ENCODE assay signal across 8 mouse cellular contexts in genomic region chr5:148026401-148027349, GRCm38 (mm10).
A peak's percentile ranks its signal among the peaks of the same experiment; 100 is the strongest.
DNase-seq lines count a peak whose midpoint lies in the region.

No protein-coding gene starts in this region.

- DNase-seq in left cerebral cortex, adult 18-20 months (ENCODE audit: low spot score in 2 of 2), result peak; percentile 26 to 28
- DNase-seq in left cerebral cortex, adult 11 months (ENCODE audit: low spot score), result no peak
- peak; percentile 47 to 50 for DNase-seq in cerebellum, adult 18-20 months
- peak; percentile 31 to 40 for DNase-seq in heart, adult 18-20 months
- DNase-seq in left cerebral cortex, postnatal 36 days (ENCODE audit: low spot score in 2 of 2), result peak; percentile 16 to 32
- peak; percentile 34 for DNase-seq in right cerebral cortex, adult 18-20 months
- no peak for DNase-seq in gastrocnemius, postnatal 14 days
- DNase-seq in urinary bladder, postnatal 36 days (ENCODE audit: low spot score in 2 of 2), result no peak

- intact Hi-C loops in left cerebral cortex, postnatal 36 days (cut with DNase I), result no loop called here
- intact Hi-C loops in gastrocnemius, postnatal 14 days (cut with DNase I; ENCODE audit: low total_unique reads), result no loop called here

Comparison
In these comparisons a context has a peak if more than half of its experiments do, and no peak if none do; other contexts are left out.
1. DNase-seq: peak in left cerebral cortex, adult 18-20 months (2 of 2), cerebellum, adult 18-20 months (2 of 2), heart, adult 18-20 months (2 of 2), left cerebral cortex, postnatal 36 days (2 of 2) and right cerebral cortex, adult 18-20 months (single experiment); none in left cerebral cortex, adult 11 months (single experiment), gastrocnemius, postnatal 14 days (single experiment) and urinary bladder, postnatal 36 days (0 of 2).